Mouse (Mus musculus) MEL (cell line): ENCODE measurements around the gene Shbg. TPM values are rescaled to one million over a fixed set of nuclear protein-coding genes. Genes with fewer than 3 reads are reported as not detected.
A peak's percentile ranks its signal among the peaks of the same experiment; 100 is the strongest.

Source experiments
- DNase-seq: peaks from one replicate; pipeline ENCODE4 v3.0.0; 2011; ENCODE audit warnings: low read depth, low spot score
- H3K27ac ChIP-seq: 2 replicates; pipeline ENCODE4 v1.5.1; 2012; ENCODE audit warnings: low read depth, mild to moderate bottlenecking, control low read depth, low read length, moderate library complexity; ENCODE audit not compliant: control insufficient read depth
- H3K27me3 ChIP-seq, 2 experiments: fragments of 150-350 bp in 1 of 2; sonication (generic) in 1 of 2; 2 replicates each; pipeline ENCODE4 v1.6.1; 2012; ENCODE audit warnings: low read length in 2 of 2, mild to moderate bottlenecking in 2 of 2, improper control_type of control experiment in 1 of 2, moderate library complexity in 1 of 2; ENCODE audit not compliant: insufficient read depth in 2 of 2, control insufficient read depth in 1 of 2
- H3K36me3 ChIP-seq, 2 experiments: 2 replicates each; pipeline ENCODE4 v1.6.1; 2012 to 2014; ENCODE audit warnings: low read length in 2 of 2, improper control_type of control experiment in 1 of 2, inconsistent platforms in 1 of 2, mild to moderate bottlenecking in 1 of 2; ENCODE audit not compliant: insufficient read depth in 2 of 2, control insufficient read depth in 1 of 2
- H3K4me1 ChIP-seq, 2 experiments: fragments of 150-350 bp in 1 of 2; sonication (generic) in 1 of 2; 2 replicates each; pipeline ENCODE4 v1.6.1; 2012; ENCODE audit warnings: low read length in 2 of 2, improper control_type of control experiment in 1 of 2, mild to moderate bottlenecking in 1 of 2; ENCODE audit not compliant: insufficient read depth in 2 of 2, control insufficient read depth in 1 of 2
- H3K4me3 ChIP-seq, 2 experiments: fragments of 150-350 bp in 1 of 2; sonication (generic) in 1 of 2; 2 replicates each; pipeline ENCODE4 v1.5.1; 2012; ENCODE audit warnings: low read depth in 2 of 2, low read length in 2 of 2, mild to moderate bottlenecking in 2 of 2, moderate library complexity in 2 of 2, control low read depth in 1 of 2, improper control_type of control experiment in 1 of 2; ENCODE audit not compliant: control insufficient read depth in 1 of 2, insufficient read depth in 1 of 2
- H3K79me2 ChIP-seq: 2 replicates; pipeline ENCODE4 v1.6.1; 2012; ENCODE audit warnings: mild to moderate bottlenecking, low read length, moderate library complexity; ENCODE audit not compliant: control insufficient read depth, poor library complexity, insufficient read depth
- H3K9ac ChIP-seq: 2 replicates; pipeline ENCODE4 v1.6.1; 2012; ENCODE audit warnings: low read depth, mild to moderate bottlenecking, control low read depth, low read length, moderate library complexity; ENCODE audit not compliant: control insufficient read depth, poor library complexity, severe bottlenecking
- H3K9me3 ChIP-seq: fragments of 150-350 bp; sonication (generic); replicated peaks from 2 replicates; pipeline ENCODE4 v1.6.1; 2012; ENCODE audit warnings: mild to moderate bottlenecking, low read length, improper control_type of control experiment, moderate library complexity; ENCODE audit not compliant: insufficient read depth
- CHD1 ChIP-seq: IDR thresholded peaks from 2 replicates; pipeline ENCODE4 v1.6.1; 2012; ENCODE audit warnings: low read depth, mild to moderate bottlenecking, inconsistent platforms, low read length, improper control_type of control experiment
- CTCF ChIP-seq, 3 experiments: IDR thresholded peaks in 2 of 3; conservative IDR thresholded peaks in 1 of 3; 2 replicates each; pipeline ENCODE4 v1.5.1; 2011 to 2012; ENCODE audit warnings: low read length in 3 of 3, low read depth in 2 of 3, mild to moderate bottlenecking in 2 of 3, improper control_type of control experiment in 1 of 3, inconsistent platforms in 1 of 3, mixed read lengths in 1 of 3, moderate library complexity in 1 of 3; ENCODE audit not compliant: control insufficient read depth in 1 of 3, insufficient read depth in 1 of 3, poor library complexity in 1 of 3, severe bottlenecking in 1 of 3
- E2F4 ChIP-seq: IDR thresholded peaks from 2 replicates; pipeline ENCODE4 v1.6.1; 2011; ENCODE audit warnings: low read depth, low read length, improper control_type of control experiment, borderline replicate concordance
- EP300 ChIP-seq, 2 experiments: IDR thresholded peaks; 2 replicates each; pipeline ENCODE4 v1.6.1; 2011; ENCODE audit warnings: improper control_type of control experiment in 2 of 2, low read length in 2 of 2, low read depth in 1 of 2, mild to moderate bottlenecking in 1 of 2
- ETS1 ChIP-seq: IDR thresholded peaks from 2 replicates; pipeline ENCODE4 v1.6.1; 2012; ENCODE audit warnings: low read depth, mild to moderate bottlenecking, inconsistent platforms, low read length, improper control_type of control experiment, moderate library complexity
- MAZ ChIP-seq: IDR thresholded peaks from 2 replicates; pipeline ENCODE4 v1.6.1; 2012; ENCODE audit warnings: low read depth, mild to moderate bottlenecking, inconsistent platforms, low read length, improper control_type of control experiment
- MEF2A ChIP-seq: IDR thresholded peaks from 2 replicates; pipeline ENCODE4 v1.6.1; 2014; ENCODE audit warnings: low read depth, mild to moderate bottlenecking, inconsistent platforms, low read length, improper control_type of control experiment; ENCODE audit not compliant: poor library complexity, insufficient replicate concordance, severe bottlenecking; ENCODE audit errors: extremely low read depth
- MXI1 ChIP-seq: IDR thresholded peaks from 2 replicates; pipeline ENCODE4 v1.6.1; 2011; ENCODE audit warnings: mild to moderate bottlenecking, low read depth, low read length, improper control_type of control experiment
- MYC ChIP-seq: IDR thresholded peaks from 2 replicates; pipeline ENCODE4 v1.6.1; 2011; ENCODE audit warnings: low read depth, mild to moderate bottlenecking, low read length, improper control_type of control experiment, moderate library complexity
- NELFE ChIP-seq: IDR thresholded peaks from 2 replicates; pipeline ENCODE4 v1.6.1; 2011; ENCODE audit warnings: low read depth, low read length, improper control_type of control experiment
- RAD21 ChIP-seq: IDR thresholded peaks from 2 replicates; pipeline ENCODE4 v1.6.1; 2011; ENCODE audit warnings: mild to moderate bottlenecking, low read depth, low read length, improper control_type of control experiment
- RCOR1 ChIP-seq: IDR thresholded peaks from 2 replicates; pipeline ENCODE4 v1.6.1; 2012; ENCODE audit warnings: low read depth, mild to moderate bottlenecking, inconsistent platforms, low read length, improper control_type of control experiment
- TAL1 ChIP-seq: IDR thresholded peaks from 2 replicates; pipeline ENCODE4 v1.6.1; 2012; ENCODE audit warnings: mild to moderate bottlenecking, inconsistent platforms, low read length, moderate library complexity, mixed read lengths
- TBP ChIP-seq: IDR thresholded peaks from 2 replicates; pipeline ENCODE4 v1.8.0; 2011; ENCODE audit warnings: low read depth, low read length, improper control_type of control experiment
- TCF12 ChIP-seq: IDR thresholded peaks from 2 replicates; pipeline ENCODE4 v1.6.1; 2014; ENCODE audit warnings: low read depth, mild to moderate bottlenecking, inconsistent platforms, low read length, improper control_type of control experiment, moderate library complexity
- UBTF ChIP-seq: IDR thresholded peaks from 2 replicates; pipeline ENCODE4 v1.6.1; 2012; ENCODE audit warnings: low read depth, mild to moderate bottlenecking, inconsistent platforms, low read length, improper control_type of control experiment, moderate library complexity, borderline replicate concordance; ENCODE audit not compliant: insufficient read depth
- USF2 ChIP-seq, 2 experiments: IDR thresholded peaks; 2 replicates each; pipeline ENCODE4 v1.6.1; 2011 to 2012; ENCODE audit warnings: improper control_type of control experiment in 2 of 2, low read length in 2 of 2, borderline replicate concordance in 1 of 2, inconsistent platforms in 1 of 2, low read depth in 1 of 2, mild to moderate bottlenecking in 1 of 2; ENCODE audit not compliant: insufficient read depth in 1 of 2
- ZC3H11A ChIP-seq: IDR thresholded peaks from 2 replicates; pipeline ENCODE4 v1.6.1; 2012; ENCODE audit warnings: low read depth, mild to moderate bottlenecking, inconsistent platforms, low read length, improper control_type of control experiment
- ZMIZ1 ChIP-seq: IDR thresholded peaks from 2 replicates; pipeline ENCODE4 v1.6.1; 2012; ENCODE audit warnings: low read depth, mild to moderate bottlenecking, inconsistent platforms, low read length, improper control_type of control experiment, moderate library complexity
- polyA plus RNA-seq, 2 experiments: library from polyadenylated mRNA; stranded (reverse) in 1 of 2; unstranded in 1 of 2; fragments of >175 nt in 1 of 2; fragments of >200 nt in 1 of 2; gene quantifications; 2 replicates each; pipeline versions ENCODE4 v1.2.1 to v1.2.4; 2012; ENCODE audit warnings: low replicate concordance in 2 of 2, low read depth in 1 of 2; ENCODE audit not compliant: insufficient read length in 2 of 2, insufficient read depth in 1 of 2, missing spikeins in 1 of 2
- total RNA-seq: library from RNA; depleted of rRNA; stranded (reverse); fragments of 300-350 nt; gene quantifications from 2 replicates; pipeline ENCODE4 v1.2.3, GENCODE M21; 2012

Shbg gene
- total and polyA plus RNA-seq, 3 experiments, result not detected

GRCm38 (mm10) chr11:69609416-69609815, 8.3 kb downstream of the Shbg start (continued):
- peak; percentile 93 to 97 for TF ChIP-seq USF2 (IDR thresholded peaks at IDR 0.05; ENCODE audit: borderline replicate concordance in 1 of 2, insufficient read depth in 1 of 2, low read depth in 1 of 2, low read length in 2 of 2)
- TF ChIP-seq TCF12, result peak; percentile 86
- TF ChIP-seq E2F4, result no peak
- TF ChIP-seq ZC3H11A, result no peak
- TF ChIP-seq RAD21, result no peak
- TF ChIP-seq TBP, result peak; percentile 88
- TF ChIP-seq MYC, result peak; percentile 98
- TF ChIP-seq RCOR1, result peak; percentile 66
- peak; percentile 70 for TF ChIP-seq NELFE
- 0 out of 2 replicates have a peak, but pooled peaks have one; percentile 63 for TF ChIP-seq UBTF
- peak; percentile 95 for TF ChIP-seq ETS1
- TF ChIP-seq EP300 (IDR thresholded peaks at IDR 0.05; ENCODE audit: low read depth in 1 of 2, low read length in 2 of 2), result peak; percentile 85 to 97
- TF ChIP-seq TAL1, result no peak

- DNase-seq, result peak; percentile 46
- H3K27me3 ChIP-seq, result no peaks in the 10 kb centered on the region
- H3K9me3 ChIP-seq, result no peaks in the 10 kb centered on the region
- H3K79me2 ChIP-seq, result peaks cover 6% of the 10 kb centered on the region
- peaks cover 0 to 27% of the 10 kb centered on the region in 2 experiments; a peak in 2 of 4 replicates for H3K36me3 ChIP-seq
- H3K27ac ChIP-seq, result peak overlapping the region; percentile 91
- TF ChIP-seq MXI1 (0 out of 2 replicates have a peak, but pooled peaks have one; percentile 34), MAZ (peak; percentile 55), CHD1 (no peak; the same call in 1 of the 2 replicates), MEF2A (no peak), TCF12 (0 out of 2 replicates have a peak, but pooled peaks have one; percentile 6), TAL1 (no peak), CTCF (IDR thresholded peaks at IDR 0.05 in 2 of 3, conservative IDR thresholded peaks at IDR 0.05 in 1 of 3; ENCODE audit: control insufficient read depth in 1 of 3, insufficient read depth in 1 of 3, low read depth in 2 of 3, low read length in 3 of 3, poor library complexity in 1 of 3, severe bottlenecking in 1 of 3) (no peak), ZMIZ1 (0 out of 2 replicates have a peak, but pooled peaks have one; percentile 20)
- H3K4me3 ChIP-seq, result peak overlapping the region in 1 of 2 experiments; percentile 24; a peak in 3 of 4 replicates
- peak overlapping the region; percentile 66 for H3K9ac ChIP-seq
- H3K4me1 ChIP-seq, result peaks cover 24 to 46% of the 10 kb centered on the region in 2 experiments
Observed at GRCm38 (mm10) chr11:69608525-69608924, 9.2 kb downstream of the Shbg start.
